Comparison of ENCODE assay signal across 8 mouse cellular contexts in the genomic region with DNA sequence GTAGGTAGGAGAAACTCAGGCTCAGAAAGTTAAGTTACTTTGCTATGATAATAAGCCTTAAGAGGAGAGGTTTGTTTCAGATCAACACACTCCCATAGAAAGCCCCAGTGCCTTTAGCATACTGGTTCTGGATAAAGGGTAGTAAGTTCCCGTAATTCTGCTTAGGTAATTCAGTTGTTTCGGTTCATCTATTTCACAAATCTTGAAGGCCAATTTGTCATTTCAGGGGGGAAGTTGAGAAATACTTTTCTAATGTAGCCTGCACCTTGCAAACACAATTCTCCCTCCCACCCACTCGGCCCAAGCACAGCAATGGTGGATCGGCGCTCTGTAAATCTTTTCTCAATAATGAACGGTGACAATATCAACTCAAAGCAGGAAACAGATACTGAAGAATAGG. TPM values are rescaled to one million over a fixed set of nuclear protein-coding genes. Genes with fewer than 3 reads are reported as not detected.
A peak's percentile ranks its signal among the peaks of the same experiment; 100 is the strongest.
DNase-seq lines count a peak whose midpoint lies in the region; ATAC-seq and TF ChIP-seq lines count a peak whose summit lies in the region.

No protein-coding gene starts in this region.

- H3K9me3 ChIP-seq in neural tube, embryonic 11.5 days (ENCODE audit: control insufficient read depth, low read length) = no peaks in the 10 kb centered on the region
- H3K9me3 ChIP-seq in hindbrain, embryonic 10.5 days = peaks cover 11% of the 10 kb centered on the region
- H3K9me3 ChIP-seq in liver, postnatal 0 days (ENCODE audit: low read length) = 0 out of 2 replicates have a peak, but pooled peaks cover 2% of the 10 kb centered on the region
- no peaks in the 10 kb centered on the region for H3K9me3 ChIP-seq in stomach, postnatal 0 days (ENCODE audit: control insufficient read depth, low read length)

- no peak for ATAC-seq in neural tube, embryonic 11.5 days (ENCODE audit: insufficient read depth, low FRiP score, low TSS enrichment)
- ATAC-seq in liver, postnatal 0 days = no peak
- ATAC-seq in stomach, postnatal 0 days (ENCODE audit: low FRiP score, low TSS enrichment) = no peak

- TF ChIP-seq CTCF in liver, postnatal 0 days (IDR thresholded peaks at IDR 0.05; ENCODE audit: low read depth) = no peak
- no peak for TF ChIP-seq CTCF in stomach, postnatal 0 days (IDR thresholded peaks at IDR 0.05; ENCODE audit: low read depth)

- no peak for DNase-seq in neural tube, embryonic 11.5 days (ENCODE audit: low spot score)
- no peak for DNase-seq in neural tube, embryonic 10.5 days (ENCODE audit: extremely low spot score, low spot score)
- DNase-seq in hindbrain, embryonic 10.5 days (ENCODE audit: low spot score) = no peak
- DNase-seq in liver, postnatal 0 days = no peak
- no peak for DNase-seq in stomach, postnatal 0 days (ENCODE audit: low spot score)
- no peak for DNase-seq in cerebellum, adult 8-10 months
- DNase-seq in thymus, postnatal 10 days (ENCODE audit: low spot score in 2 of 2) = no peak
- no peak for DNase-seq in right cerebral cortex, postnatal 14 days

- H3K27me3 ChIP-seq in neural tube, embryonic 11.5 days (ENCODE audit: control insufficient read depth, insufficient read depth, low read length) = no peaks in the 10 kb centered on the region
- H3K27me3 ChIP-seq in hindbrain, embryonic 10.5 days (ENCODE audit: insufficient read depth, poor library complexity, severe bottlenecking) = peaks cover 7% of the 10 kb centered on the region; the same call in 1 of the 2 replicates
- H3K27me3 ChIP-seq in liver, postnatal 0 days (ENCODE audit: insufficient read depth, low read length) = no peaks in the 10 kb centered on the region
- H3K27me3 ChIP-seq in stomach, postnatal 0 days (ENCODE audit: control insufficient read depth, insufficient read depth, low read length) = no peaks in the 10 kb centered on the region

- H3K4me3 ChIP-seq in neural tube, embryonic 11.5 days (ENCODE audit: low read depth, low read length) = peak overlapping the region; percentile 53
- peak overlapping the region; percentile 81; the same call in 1 of the 2 replicates for H3K4me3 ChIP-seq in hindbrain, embryonic 10.5 days
- peak overlapping the region; percentile 71 for H3K4me3 ChIP-seq in liver, postnatal 0 days (ENCODE audit: low read depth, low read length)
- 0 out of 2 replicates have a peak overlapping the region, but pooled peaks have one; percentile 73 for H3K4me3 ChIP-seq in stomach, postnatal 0 days (ENCODE audit: low read depth, low read length)

- 0 out of 2 replicates have a peak, but pooled peaks have one; percentile 17 for TF ChIP-seq EP300 in liver, postnatal 0 days (IDR thresholded peaks at IDR 0.05; ENCODE audit: low read depth)
- TF ChIP-seq EP300 in stomach, postnatal 0 days (optimal IDR thresholded peaks at IDR 0.05) = no peak

- no peak overlapping the region for H3K9ac ChIP-seq in neural tube, embryonic 11.5 days (ENCODE audit: low read length)
- no peak overlapping the region for H3K9ac ChIP-seq in liver, postnatal 0 days (replicated peaks)
- no peak overlapping the region for H3K9ac ChIP-seq in stomach, postnatal 0 days (ENCODE audit: low read length)

- no peaks in the 10 kb centered on the region for H3K36me3 ChIP-seq in neural tube, embryonic 11.5 days (ENCODE audit: control insufficient read depth, insufficient read depth, low read length)
- H3K36me3 ChIP-seq in hindbrain, embryonic 10.5 days = no peaks in the 10 kb centered on the region
- no peaks in the 10 kb centered on the region; the same call in 1 of the 2 replicates for H3K36me3 ChIP-seq in liver, postnatal 0 days (replicated peaks; ENCODE audit: insufficient read depth, low read length)
- no peaks in the 10 kb centered on the region for H3K36me3 ChIP-seq in stomach, postnatal 0 days (ENCODE audit: control insufficient read depth, insufficient read depth, low read length)

- WGBS in neural tube, embryonic 11.5 days = 85% methylated on average over 6 of the region's 6 CpGs
- 87% methylated on average over 6 of the region's 6 CpGs for WGBS in hindbrain, embryonic 10.5 days
- 47% methylated on average over 6 of the region's 6 CpGs for WGBS in liver, postnatal 0 days (ENCODE audit: insufficient replicate concordance)
- 82% methylated on average over 6 of the region's 6 CpGs for WGBS in stomach, postnatal 0 days

- peak overlapping the region; percentile 94 for H3K4me2 ChIP-seq in neural tube, embryonic 11.5 days (ENCODE audit: low read depth)
- peak overlapping the region; percentile 82 for H3K4me2 ChIP-seq in liver, postnatal 0 days (ENCODE audit: low read depth, low read length)
- H3K4me2 ChIP-seq in stomach, postnatal 0 days (replicated peaks; ENCODE audit: low read depth) = peak overlapping the region; percentile 80

- H3K27ac ChIP-seq in neural tube, embryonic 11.5 days (ENCODE audit: low read depth, low read length) = no peak overlapping the region
- no peak overlapping the region for H3K27ac ChIP-seq in hindbrain, embryonic 10.5 days
- peak overlapping the region; percentile 80 for H3K27ac ChIP-seq in liver, postnatal 0 days (ENCODE audit: low read depth)
- H3K27ac ChIP-seq in stomach, postnatal 0 days (replicated peaks) = no peak overlapping the region

- H3K4me1 ChIP-seq in neural tube, embryonic 11.5 days (ENCODE audit: control insufficient read depth, insufficient read depth, low read length) = no peaks in the 10 kb centered on the region
- peaks cover 14% of the 10 kb centered on the region; the same call in 1 of the 2 replicates for H3K4me1 ChIP-seq in hindbrain, embryonic 10.5 days (replicated peaks)
- peaks cover 6% of the 10 kb centered on the region; the same call in 1 of the 2 replicates for H3K4me1 ChIP-seq in liver, postnatal 0 days (ENCODE audit: insufficient read depth)
- H3K4me1 ChIP-seq in stomach, postnatal 0 days (replicated peaks; ENCODE audit: control insufficient read depth, insufficient read depth) = 0 out of 2 replicates have a peak, but pooled peaks cover 3% of the 10 kb centered on the region

RNA-seq across cellular contexts. Expression of a gene that starts 0.4 kb away (rescaled TPM):
- polyA plus RNA-seq in neural tube, embryonic 11.5 days (2014; fragmentation: Nextera tagmentation; extraction: Ambion mirVana) = 32.5 and 34.5 TPM in 2 replicates
- 28.7 and 36.8 TPM in 2 replicates for polyA plus RNA-seq in hindbrain, embryonic 10.5 days (2016; fragmentation: Nextera tagmentation; extraction: Ambion mirVana)
- 18.1 and 19.2 TPM in 2 replicates for polyA plus RNA-seq in liver, postnatal 0 days (2015; fragmentation: Nextera tagmentation; extraction: Ambion mirVana)
- 28.5 and 28.9 TPM in 2 replicates for polyA plus RNA-seq in stomach, postnatal 0 days (2015; fragmentation: Nextera tagmentation; extraction: Ambion mirVana)
